In genomic region chr5:29575085-29575484, GRCm38 (mm10) we compare ENCODE assay signal across 15 mouse cellular contexts.
"Had no signal": no experiment of that assay in that cellular context is flagged by ENCODE, and none has a peak within 500 bp of the region (broad histone marks: within the 10 kb centered on the region; RNA-seq: fewer than 3 reads in every experiment).

No protein-coding gene starts in this region.

- H3K27me3 ChIP-seq: limb, embryonic 13.5 days; liver, embryonic 15.5 days; midbrain, embryonic 13.5 days; neural tube, embryonic 13.5 days had no signal

- H3K27ac ChIP-seq: limb, embryonic 13.5 days; liver, embryonic 15.5 days; midbrain, embryonic 13.5 days; neural tube, embryonic 13.5 days had no signal

- H3K4me2 ChIP-seq: limb, embryonic 13.5 days; liver, embryonic 15.5 days; lung, embryonic 14.5 days; midbrain, embryonic 13.5 days; neural tube, embryonic 13.5 days had no signal

- H3K9ac ChIP-seq: limb, embryonic 13.5 days; liver, embryonic 15.5 days; lung, embryonic 14.5 days; midbrain, embryonic 13.5 days; neural tube, embryonic 13.5 days had no signal

- ATAC-seq: inflammation-experienced regulatory T-cells, adult 6 months; intestine, postnatal 0 days; midbrain, embryonic 13.5 days had no signal

- DNase-seq: kidney, adult 9 months; kidney, postnatal 14 days; layer of hippocampus, adult 9-11 months; lung, embryonic 14.5 days; lung, postnatal 10 days; lung, postnatal 4 days; spleen, adult 18-20 months; thymus, adult 18-20 months; thymus, postnatal 14 days had no signal

- H3K9me3 ChIP-seq: limb, embryonic 13.5 days; liver, embryonic 15.5 days; midbrain, embryonic 13.5 days; neural tube, embryonic 13.5 days had no signal

- H3K4me3 ChIP-seq: limb, embryonic 13.5 days; liver, embryonic 15.5 days; midbrain, embryonic 13.5 days; neural tube, embryonic 13.5 days had no signal
